Mouse (Mus musculus): ENCODE measurements around the gene Wnt11. TPM values are rescaled to one million over a fixed set of nuclear protein-coding genes. Genes with fewer than 3 reads are reported as not detected.

Gene Wnt11
- polyA plus RNA-seq, 1 experiment from 2014 or later: 44.4 TPM

GRCm38 (mm10) chr7:98888810-98889209 lies 53.9 kb downstream of the Wnt11 start:
- H3K4me1 ChIP-seq (replicated peaks): peaks cover 37% of the 10 kb centered on the region
- H3K9ac ChIP-seq (replicated peaks): no peak overlapping the region
- no peak for ATAC-seq (ENCODE audit: insufficient number of reproducible peaks, insufficient read depth, low FRiP score, low TSS enrichment, low read depth)
- no peak overlapping the region for H3K4me2 ChIP-seq
- H3K36me3 ChIP-seq: peaks cover 3% of the 10 kb centered on the region; the same call in 1 of the 2 replicates
- no peak overlapping the region for H3K27ac ChIP-seq
- no peaks in the 10 kb centered on the region for H3K9me3 ChIP-seq
- 53% methylated on average over 5 of the region's 5 CpGs for WGBS
- H3K4me3 ChIP-seq (replicated peaks): no peak overlapping the region
- peaks cover 13% of the 10 kb centered on the region for H3K27me3 ChIP-seq

GRCm38 (mm10) chr7:98889211-98889610 lies 54.3 kb downstream of the Wnt11 start:
- Histone ChIP-seq H3K27me3 (peaks cover 13% of the 10 kb centered on the region), H3K27ac (no peak overlapping the region), H3K4me1 (replicated peaks) (peaks cover 38% of the 10 kb centered on the region), H3K36me3 (peaks cover 3% of the 10 kb centered on the region; the same call in 1 of the 2 replicates), H3K9me3 (no peaks in the 10 kb centered on the region), H3K4me3 (replicated peaks) (no peak overlapping the region), H3K4me2 (no peak overlapping the region), H3K9ac (replicated peaks) (no peak overlapping the region)
- 58% methylated on average over 7 of the region's 7 CpGs for WGBS
- no peak for ATAC-seq (ENCODE audit: insufficient number of reproducible peaks, insufficient read depth, low FRiP score, low TSS enrichment, low read depth)

- H3K27me3 ChIP-seq: peaks cover 21% of the 10 kb centered on the region
- peaks cover 67% of the 10 kb centered on the region for H3K4me1 ChIP-seq (replicated peaks)
- 77% methylated on average over 5 of the region's 5 CpGs for WGBS
- H3K4me2 ChIP-seq: no peak overlapping the region
- no peak overlapping the region for H3K27ac ChIP-seq
- no peak for ATAC-seq (ENCODE audit: insufficient number of reproducible peaks, insufficient read depth, low FRiP score, low TSS enrichment, low read depth)
- no peak overlapping the region for H3K4me3 ChIP-seq (replicated peaks)
- no peaks in the 10 kb centered on the region for H3K9me3 ChIP-seq
- no peak overlapping the region for H3K9ac ChIP-seq (replicated peaks)
- H3K36me3 ChIP-seq: 0 out of 2 replicates have a peak, but pooled peaks cover 4% of the 10 kb centered on the region
These were observed 58.2 kb downstream of the Wnt11 start for GRCm38 (mm10) chr7:98893144-98893543.

GRCm38 (mm10) chr7:98894305-98894704 lies 59.4 kb downstream of the Wnt11 start:
- no peaks in the 10 kb centered on the region for H3K9me3 ChIP-seq
- H3K4me3 ChIP-seq (replicated peaks): no peak overlapping the region
- H3K4me2 ChIP-seq: no peak overlapping the region
- peaks cover 23% of the 10 kb centered on the region for H3K27me3 ChIP-seq
- H3K36me3 ChIP-seq: 0 out of 2 replicates have a peak, but pooled peaks cover 4% of the 10 kb centered on the region
- 88% methylated on average over 5 of the region's 5 CpGs for WGBS
- no peak overlapping the region for H3K9ac ChIP-seq (replicated peaks)
- no peak for ATAC-seq (ENCODE audit: insufficient number of reproducible peaks, insufficient read depth, low FRiP score, low TSS enrichment, low read depth)
- peaks cover 60% of the 10 kb centered on the region for H3K4me1 ChIP-seq (replicated peaks)
- H3K27ac ChIP-seq: no peak overlapping the region

GRCm38 (mm10) chr7:98894768-98895167 lies 59.9 kb downstream of the Wnt11 start:
- whole genome bisulfite sequencing: 39% methylated on average over 5 of the region's 5 CpGs
- no peak overlapping the region for H3K27ac ChIP-seq
- H3K4me1 ChIP-seq (replicated peaks): peaks cover 63% of the 10 kb centered on the region
- no peak overlapping the region for H3K9ac ChIP-seq (replicated peaks)
- H3K9me3 ChIP-seq: no peaks in the 10 kb centered on the region
- peaks cover 23% of the 10 kb centered on the region for H3K27me3 ChIP-seq
- ATAC-seq (ENCODE audit: insufficient number of reproducible peaks, insufficient read depth, low FRiP score, low TSS enrichment, low read depth): no peak
- no peak overlapping the region for H3K4me2 ChIP-seq
- 0 out of 2 replicates have a peak, but pooled peaks cover 4% of the 10 kb centered on the region for H3K36me3 ChIP-seq
- no peak overlapping the region for H3K4me3 ChIP-seq (replicated peaks)

- Histone ChIP-seq H3K36me3 (0 out of 2 replicates have a peak, but pooled peaks cover 4% of the 10 kb centered on the region), H3K27me3 (peaks cover 23% of the 10 kb centered on the region), H3K9me3 (no peaks in the 10 kb centered on the region), H3K4me1 (replicated peaks) (peaks cover 65% of the 10 kb centered on the region), H3K9ac (replicated peaks) (no peak overlapping the region), H3K4me2 (no peak overlapping the region), H3K27ac (peak overlapping the region; percentile 12; the same call in 1 of the 2 replicates), H3K4me3 (replicated peaks) (no peak overlapping the region)
- ATAC-seq (ENCODE audit: insufficient number of reproducible peaks, insufficient read depth, low FRiP score, low TSS enrichment, low read depth): no peak
- 16% methylated on average over 10 of the region's 10 CpGs for WGBS
These were observed 60.7 kb downstream of the Wnt11 start for GRCm38 (mm10) chr7:98895501-98896095.

GRCm38 (mm10) chr7:98897323-98897722 lies 62.4 kb downstream of the Wnt11 start:
- Histone ChIP-seq H3K4me2 (no peak overlapping the region), H3K9me3 (no peaks in the 10 kb centered on the region; the same call in 1 of the 2 replicates), H3K4me3 (replicated peaks) (no peak overlapping the region), H3K27me3 (peaks cover 27% of the 10 kb centered on the region), H3K36me3 (0 out of 2 replicates have a peak, but pooled peaks cover 4% of the 10 kb centered on the region), H3K27ac (no peak overlapping the region), H3K4me1 (replicated peaks) (peaks cover 57% of the 10 kb centered on the region), H3K9ac (replicated peaks) (no peak overlapping the region)
- WGBS: 89% methylated on average over 8 of the region's 8 CpGs
- ATAC-seq (ENCODE audit: insufficient number of reproducible peaks, insufficient read depth, low FRiP score, low TSS enrichment, low read depth): no peak

GRCm38 (mm10) chr7:98899815-98900214 lies 64.9 kb downstream of the Wnt11 start:
- peaks cover 46% of the 10 kb centered on the region for H3K27me3 ChIP-seq
- H3K9ac ChIP-seq (replicated peaks): no peak overlapping the region
- ATAC-seq (ENCODE audit: insufficient number of reproducible peaks, insufficient read depth, low FRiP score, low TSS enrichment, low read depth): 0 out of 2 replicates have a peak, but pooled peaks have one; percentile 26
- H3K27ac ChIP-seq: no peak overlapping the region
- 0 out of 2 replicates have a peak, but pooled peaks cover 4% of the 10 kb centered on the region for H3K36me3 ChIP-seq
- 37% methylated on average over 4 of the region's 4 CpGs for WGBS
- H3K4me3 ChIP-seq (replicated peaks): no peak overlapping the region
- peaks cover 63% of the 10 kb centered on the region for H3K4me1 ChIP-seq (replicated peaks)
- no peaks in the 10 kb centered on the region; the same call in 1 of the 2 replicates for H3K9me3 ChIP-seq
- no peak overlapping the region for H3K4me2 ChIP-seq

GRCm38 (mm10) chr7:98901120-98901519 lies 66.2 kb downstream of the Wnt11 start:
- Histone ChIP-seq H3K4me2 (no peak overlapping the region), H3K36me3 (0 out of 2 replicates have a peak, but pooled peaks cover 4% of the 10 kb centered on the region), H3K4me3 (replicated peaks) (no peak overlapping the region), H3K9me3 (no peaks in the 10 kb centered on the region; the same call in 1 of the 2 replicates), H3K27ac (no peak overlapping the region), H3K9ac (replicated peaks) (no peak overlapping the region), H3K4me1 (replicated peaks) (peaks cover 63% of the 10 kb centered on the region), H3K27me3 (peaks cover 44% of the 10 kb centered on the region)
- no peak for ATAC-seq (ENCODE audit: insufficient number of reproducible peaks, insufficient read depth, low FRiP score, low TSS enrichment, low read depth)
- 100% methylated on average over 1 of the region's 1 CpGs for WGBS

GRCm38 (mm10) chr7:98903884-98904283 lies 69.0 kb downstream of the Wnt11 start:
- Histone ChIP-seq H3K9ac (replicated peaks) (no peak overlapping the region), H3K9me3 (no peaks in the 10 kb centered on the region; the same call in 1 of the 2 replicates), H3K36me3 (no peaks in the 10 kb centered on the region), H3K27me3 (peaks cover 42% of the 10 kb centered on the region), H3K4me1 (replicated peaks) (peaks cover 55% of the 10 kb centered on the region), H3K4me2 (no peak overlapping the region), H3K4me3 (replicated peaks) (no peak overlapping the region), H3K27ac (no peak overlapping the region)
- ATAC-seq (ENCODE audit: insufficient number of reproducible peaks, insufficient read depth, low FRiP score, low TSS enrichment, low read depth): no peak
- 35% methylated on average over 5 of the region's 5 CpGs for WGBS
